Mouse (Mus musculus) ES-CJ7 (cell line): Measurements from ENCODE around the gene Smpdl3b.
"Not testable (repeated sequence)": the region's sequence is repeated elsewhere in the genome, so short reads cannot be mapped to it uniquely, and the experiment has no call there.

ENCODE experiments used
- DNase-seq: peaks from one replicate; pipeline ENCODE4 v3.0.0; 2011; ENCODE audit warnings: low read depth, low spot score

The Smpdl3b gene

GRCm38 (mm10) chr4:132756974-132757373, at the start of gene Smpdl3b:
Gene Smpdl3b, minus strand, starts transcription at chr4:132757252.
- peak; percentile 82 for DNase-seq

GRCm38 (mm10) chr4:132806620-132807191, 49.7 kb upstream of the Smpdl3b start:
- DNase-seq: no peak

- DNase-seq: no peak
Observed at GRCm38 (mm10) chr4:132805599-132806197, 48.6 kb upstream of the Smpdl3b start.

GRCm38 (mm10) chr4:132805146-132805545, 48.1 kb upstream of the Smpdl3b start:
- no peak for DNase-seq

GRCm38 (mm10) chr4:132804331-132804730, 47.3 kb upstream of the Smpdl3b start:
- DNase-seq: no peak

- DNase-seq: no peak
Observed at GRCm38 (mm10) chr4:132803876-132804275, 46.8 kb upstream of the Smpdl3b start.

- DNase-seq: no peak
Observed at GRCm38 (mm10) chr4:132803212-132803611, 46.2 kb upstream of the Smpdl3b start.

- peak; percentile 35 for DNase-seq
Observed at GRCm38 (mm10) chr4:132802171-132802637, 45.2 kb upstream of the Smpdl3b start.

GRCm38 (mm10) chr4:132801176-132802077, 44.4 kb upstream of the Smpdl3b start:
- DNase-seq: no peak

GRCm38 (mm10) chr4:132799845-132800244, 42.8 kb upstream of the Smpdl3b start:
- no peak for DNase-seq

GRCm38 (mm10) chr4:132798666-132799065, 41.6 kb upstream of the Smpdl3b start:
- DNase-seq: not testable (repeated sequence)

GRCm38 (mm10) chr4:132798028-132798427, 41.0 kb upstream of the Smpdl3b start:
- DNase-seq: no peak

GRCm38 (mm10) chr4:132797461-132797860, 40.4 kb upstream of the Smpdl3b start:
- DNase-seq: no peak

GRCm38 (mm10) chr4:132796196-132796886, 39.3 kb upstream of the Smpdl3b start, which contains the start of gene Themis2:
Gene Themis2, minus strand, starts transcription at chr4:132796387.
- DNase-seq: peak; percentile 85

GRCm38 (mm10) chr4:132795171-132795570, 38.1 kb upstream of the Smpdl3b start:
- no peak for DNase-seq

GRCm38 (mm10) chr4:132794760-132795159, 37.7 kb upstream of the Smpdl3b start:
- no peak for DNase-seq

GRCm38 (mm10) chr4:132794028-132794427, 37.0 kb upstream of the Smpdl3b start:
- no peak for DNase-seq

GRCm38 (mm10) chr4:132793322-132794004, 36.4 kb upstream of the Smpdl3b start:
- DNase-seq: not testable (repeated sequence)

- DNase-seq: no peak
Observed at GRCm38 (mm10) chr4:132789731-132790130, 32.7 kb upstream of the Smpdl3b start.

GRCm38 (mm10) chr4:132785228-132785627, 28.2 kb upstream of the Smpdl3b start:
- no peak for DNase-seq

- DNase-seq: no peak
Observed at GRCm38 (mm10) chr4:132783732-132784131, 26.7 kb upstream of the Smpdl3b start.
